Mouse (Mus musculus) midbrain, embryonic 16.5 days (tissue): Measurements from ENCODE around the gene Samd11. TPM values are rescaled to one million over a fixed set of nuclear protein-coding genes. Genes with fewer than 3 reads are reported as not detected.

Source experiments
- ATAC-seq: fragments of 200-750 bp; cut with Nextera tagmentation; 2 replicates; pipeline ENCODE4 v1.8.0; 2017; ENCODE audit warnings: moderate TSS enrichment
- H3K27ac ChIP-seq: fragments of 300-500 bp; sonication (generic); 2 replicates; pipeline ENCODE4 v1.5.1; 2014; ENCODE audit warnings: mild to moderate bottlenecking, low read length, mixed read lengths
- H3K27me3 ChIP-seq: fragments of 300-500 bp; sonication (generic); 2 replicates; pipeline ENCODE4 v1.6.1; 2014; ENCODE audit warnings: low read depth, low read length, mixed read lengths; ENCODE audit not compliant: control insufficient read depth, insufficient read depth
- H3K36me3 ChIP-seq: fragments of 300-500 bp; sonication (generic); 2 replicates; pipeline ENCODE4 v1.6.1; 2014; ENCODE audit warnings: mild to moderate bottlenecking, low read length, moderate library complexity, mixed read lengths; ENCODE audit not compliant: control insufficient read depth, insufficient read depth
- H3K4me1 ChIP-seq: fragments of 300-500 bp; sonication (generic); 2 replicates; pipeline ENCODE4 v1.6.1; 2014; ENCODE audit warnings: mild to moderate bottlenecking, low read length, mixed read lengths; ENCODE audit not compliant: control insufficient read depth, insufficient read depth
- H3K4me2 ChIP-seq: fragments of 300-500 bp; sonication (generic); 2 replicates; pipeline ENCODE4 v1.6.1; 2014; ENCODE audit warnings: mild to moderate bottlenecking, low read length, mixed read lengths
- H3K4me3 ChIP-seq: fragments of 300-500 bp; sonication (generic); 2 replicates; pipeline ENCODE4 v1.5.1; 2014; ENCODE audit warnings: low read depth, mild to moderate bottlenecking, low read length, moderate library complexity, mixed read lengths
- H3K9ac ChIP-seq: fragments of 300-500 bp; sonication (generic); 2 replicates; pipeline ENCODE4 v1.6.1; 2014; ENCODE audit warnings: low read depth, low read length, mixed read lengths
- H3K9me3 ChIP-seq: fragments of 300-500 bp; sonication (generic); replicated peaks from 2 replicates; pipeline ENCODE4 v1.6.1; 2014; ENCODE audit warnings: mild to moderate bottlenecking, low read length, mixed read lengths; ENCODE audit not compliant: control insufficient read depth, poor library complexity, severe bottlenecking
- WGBS: fragments of 180-500 bp; shearing (Covaris S2); extraction: QIAGEN DNeasy Blood & Tissue Kit; methylation state at CpG from one replicate; pipeline ENCODE4 v1.1.7; 2014; 5-methylcytosine and 5-hydroxymethylcytosine counted together
- polyA plus RNA-seq: library from polyadenylated mRNA; unstranded; fragments of >200 nt; fragmentation: Nextera tagmentation; extraction: Ambion mirVana; gene quantifications from 2 replicates; pipeline ENCODE4 v1.2.1, GENCODE M21; 2015

Samd11 gene
- polyA plus RNA-seq: 4.4 and 4.9 TPM in 2 replicates

- H3K4me1 ChIP-seq: peaks cover 14% of the 10 kb centered on the region; the same call in 1 of the 2 replicates
- 4% methylated on average over 26 of the region's 26 CpGs for WGBS
- H3K27me3 ChIP-seq: peaks cover 6% of the 10 kb centered on the region; the same call in 1 of the 2 replicates
These were observed at the start of gene Samd11 for GRCm38 (mm10) chr4:156255078-156255839. Gene Samd11, minus strand, starts transcription at chr4:156255657.

GRCm38 (mm10) chr4:156254361-156255077, 938 bp downstream of the Samd11 start:
- H3K9ac ChIP-seq: peak overlapping the region; percentile 38; the same call in 1 of the 2 replicates
- peak; percentile 36; the same call in 1 of the 2 replicates for ATAC-seq
- 2% methylated on average over 30 of the region's 30 CpGs for WGBS

More at GRCm38 (mm10) chr4:156255078-156255839, at the start of gene Samd11:
- peak; percentile 37; the same call in 1 of the 2 replicates for ATAC-seq
- Histone ChIP-seq H3K4me3 (peak within 1 kb of the TSS; percentile 13), H3K9ac (peak within 1 kb of the TSS; percentile 38; the same call in 1 of the 2 replicates), H3K9me3 (no peaks in the 10 kb centered on the region), H3K36me3 (no peaks in the 10 kb centered on the region), H3K4me2 (peak within 1 kb of the TSS; percentile 38), H3K27ac (no peak within 1 kb of the TSS)

GRCm38 (mm10) chr4:156253043-156253442, 2.4 kb downstream of the Samd11 start:
- Histone ChIP-seq H3K4me3 (no peak overlapping the region), H3K9ac (0 out of 2 replicates have a peak overlapping the region, but pooled peaks have one; percentile 3), H3K27ac (0 out of 2 replicates have a peak overlapping the region, but pooled peaks have one; percentile 38), H3K36me3 (peaks cover 4% of the 10 kb centered on the region), H3K4me1 (peaks cover 14% of the 10 kb centered on the region; the same call in 1 of the 2 replicates), H3K4me2 (no peak overlapping the region), H3K9me3 (no peaks in the 10 kb centered on the region), H3K27me3 (peaks cover 6% of the 10 kb centered on the region; the same call in 1 of the 2 replicates)
- ATAC-seq: no peak
- 35% methylated on average over 7 of the region's 7 CpGs for WGBS

More at GRCm38 (mm10) chr4:156254361-156255077, 938 bp downstream of the Samd11 start:
- Histone ChIP-seq H3K9me3 (no peaks in the 10 kb centered on the region), H3K4me3 (peak overlapping the region; percentile 13), H3K27me3 (peaks cover 6% of the 10 kb centered on the region; the same call in 1 of the 2 replicates), H3K27ac (no peak overlapping the region), H3K36me3 (no peaks in the 10 kb centered on the region), H3K4me2 (peak overlapping the region; percentile 38), H3K4me1 (peaks cover 14% of the 10 kb centered on the region; the same call in 1 of the 2 replicates)

GRCm38 (mm10) chr4:156252619-156253018, 2.8 kb downstream of the Samd11 start:
- peaks cover 8% of the 10 kb centered on the region for H3K36me3 ChIP-seq
- H3K9ac ChIP-seq: 0 out of 2 replicates have a peak overlapping the region, but pooled peaks have one; percentile 3
- no peak overlapping the region for H3K4me3 ChIP-seq
- peaks cover 14% of the 10 kb centered on the region; the same call in 1 of the 2 replicates for H3K4me1 ChIP-seq
- 23% methylated on average over 3 of the region's 3 CpGs for whole genome bisulfite sequencing
- ATAC-seq: 0 out of 2 replicates have a peak, but pooled peaks have one; percentile 9
- peak overlapping the region; percentile 54; the same call in 1 of the 2 replicates for H3K27ac ChIP-seq
- H3K27me3 ChIP-seq: peaks cover 6% of the 10 kb centered on the region; the same call in 1 of the 2 replicates
- H3K4me2 ChIP-seq: no peak overlapping the region
- H3K9me3 ChIP-seq: no peaks in the 10 kb centered on the region

- peaks cover 6% of the 10 kb centered on the region; the same call in 1 of the 2 replicates for H3K27me3 ChIP-seq
- peak overlapping the region; percentile 54 for H3K27ac ChIP-seq
- peaks cover 14% of the 10 kb centered on the region; the same call in 1 of the 2 replicates for H3K4me1 ChIP-seq
- no peak overlapping the region for H3K4me2 ChIP-seq
- no peak overlapping the region for H3K9ac ChIP-seq
- no peaks in the 10 kb centered on the region for H3K9me3 ChIP-seq
- WGBS: 26% methylated on average over 7 of the region's 7 CpGs
- peaks cover 11% of the 10 kb centered on the region for H3K36me3 ChIP-seq
- H3K4me3 ChIP-seq: no peak overlapping the region
- ATAC-seq: 0 out of 2 replicates have a peak, but pooled peaks have one; percentile 9
These were observed 3.3 kb downstream of the Samd11 start for GRCm38 (mm10) chr4:156252140-156252539.

DNA sequence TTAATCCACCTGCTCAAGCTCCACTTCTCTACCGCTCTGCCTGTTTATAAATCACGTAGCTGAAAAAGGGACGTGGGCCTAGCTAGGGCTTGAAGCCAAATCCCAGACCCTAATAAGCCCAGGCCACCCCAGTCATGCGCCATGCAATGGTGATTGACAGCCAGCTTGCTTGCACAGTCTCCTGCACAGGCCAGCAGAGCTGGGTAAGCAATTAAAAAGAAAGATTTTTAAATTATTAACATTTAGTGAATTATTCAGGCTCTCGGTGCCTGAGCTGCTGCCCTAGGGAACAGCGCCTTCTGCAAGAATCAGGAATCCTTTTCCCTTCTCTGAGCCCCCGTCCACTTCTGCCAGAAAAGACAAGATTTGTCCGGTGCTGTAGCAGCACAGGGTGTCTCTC, 4.4 kb downstream of the Samd11 start:
- Histone ChIP-seq H3K4me2 (no peak overlapping the region), H3K9me3 (no peaks in the 10 kb centered on the region), H3K4me1 (peaks cover 14% of the 10 kb centered on the region; the same call in 1 of the 2 replicates), H3K27ac (peak overlapping the region; percentile 59), H3K9ac (no peak overlapping the region), H3K27me3 (peaks cover 6% of the 10 kb centered on the region; the same call in 1 of the 2 replicates), H3K36me3 (peaks cover 21% of the 10 kb centered on the region), H3K4me3 (no peak overlapping the region)
- whole genome bisulfite sequencing: 52% methylated on average over 8 of the region's 8 CpGs
- peak; percentile 53; the same call in 1 of the 2 replicates for ATAC-seq

GRCm38 (mm10) chr4:156249567-156249966, 5.9 kb downstream of the Samd11 start:
- no peak overlapping the region for H3K4me3 ChIP-seq
- peak overlapping the region; percentile 59 for H3K27ac ChIP-seq
- WGBS: 66% methylated on average over 11 of the region's 11 CpGs
- H3K9me3 ChIP-seq: no peaks in the 10 kb centered on the region
- peaks cover 33% of the 10 kb centered on the region for H3K36me3 ChIP-seq
- H3K4me2 ChIP-seq: no peak overlapping the region
- no peak for ATAC-seq
- no peaks in the 10 kb centered on the region; the same call in 1 of the 2 replicates for H3K27me3 ChIP-seq
- no peak overlapping the region; the same call in 1 of the 2 replicates for H3K9ac ChIP-seq
- H3K4me1 ChIP-seq: peaks cover 5% of the 10 kb centered on the region; the same call in 1 of the 2 replicates

DNA sequence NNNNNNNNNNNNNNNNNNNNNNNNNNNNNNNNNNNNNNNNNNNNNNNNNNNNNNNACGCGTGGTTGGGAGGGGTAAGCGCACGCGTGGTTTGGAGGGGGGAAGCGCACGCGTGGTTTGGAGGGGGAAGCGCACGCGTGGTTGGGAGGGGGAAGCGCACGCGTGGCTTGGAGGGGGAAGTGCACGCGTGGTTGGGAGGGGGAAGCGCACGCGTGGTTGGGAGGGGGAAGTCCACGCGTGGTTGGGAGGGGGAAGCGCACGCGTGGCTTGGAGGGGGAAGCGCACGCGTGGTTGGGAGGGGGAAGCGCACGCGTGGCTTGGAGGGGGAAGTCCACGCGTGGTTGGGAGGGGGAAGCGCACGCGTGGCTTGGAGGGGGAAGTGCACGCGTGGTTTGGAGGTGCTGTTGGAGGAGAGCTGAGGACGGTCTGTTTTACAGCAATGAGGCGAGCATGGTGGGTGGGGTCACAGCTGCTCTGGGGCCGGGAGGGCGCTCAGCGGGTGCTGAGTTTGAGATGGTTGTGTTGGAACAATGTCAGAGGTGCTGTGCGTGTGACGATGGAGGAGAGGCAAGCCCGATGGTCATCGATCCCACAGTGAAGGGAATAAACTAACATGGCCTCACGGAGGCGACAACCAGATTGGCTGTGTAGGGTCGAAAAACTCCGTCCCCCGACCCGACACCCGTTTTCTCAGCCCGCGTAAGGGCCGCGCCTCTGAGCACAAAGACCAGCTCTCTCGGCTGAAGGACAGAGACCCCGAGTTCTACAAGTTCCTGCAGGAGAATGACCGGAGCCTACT, 18.6 kb downstream of the Samd11 start:
- Histone ChIP-seq H3K9ac (no peak overlapping the region; the same call in 1 of the 2 replicates), H3K4me1 (peaks cover 11% of the 10 kb centered on the region), H3K9me3 (no peaks in the 10 kb centered on the region), H3K27me3 (no peaks in the 10 kb centered on the region), H3K4me2 (peak overlapping the region; percentile 97), H3K4me3 (peak overlapping the region; percentile 84), H3K27ac (no peak overlapping the region), H3K36me3 (peaks cover 42% of the 10 kb centered on the region)
- WGBS: 26% methylated on average over 55 of the region's 60 CpGs
- no peak for ATAC-seq
